Mouse (Mus musculus) midbrain, embryonic 15.5 days (tissue): ENCODE results near the gene Plekhn1. TPM values are rescaled to one million over a fixed set of nuclear protein-coding genes. Genes with fewer than 3 reads are reported as not detected.

Experiments
- microRNA-seq: library from miRNA; unstranded; fragments of <30 nt; microRNA quantifications from one replicate; pipeline ENCODE4, GENCODE M21; 2016
- polyA plus RNA-seq: library from polyadenylated mRNA; unstranded; fragments of >200 nt; fragmentation: Nextera tagmentation; extraction: Ambion mirVana; gene quantifications from 2 replicates; pipeline ENCODE4 v1.2.1, GENCODE M21; 2015

Plekhn1 gene
- polyA plus RNA-seq, 1 experiment from 2014 or later = 30.1 TPM

Small RNAs within 50 kb of the gene (microRNA-seq; reads per million reads assigned to microRNA genes)
- gene Mir7658 = 3.3 reads per million, percentile 16 among the genes with 10 or more reads in this experiment

Other genes with a start within 250 kb of the Plekhn1 start
- gene B3galt6, start 242.2 kb downstream of the Plekhn1 start, polyA plus RNA-seq = 38.5 and 38.9 TPM in 2 replicates
- gene Sdf4, start 242.0 kb downstream of the Plekhn1 start, polyA plus RNA-seq = 113 and 118 TPM in 2 replicates
- 0.56 and 0.83 TPM in 2 replicates for gene Tnfrsf4, start 221.0 kb downstream of the Plekhn1 start, polyA plus RNA-seq
- gene Tnfrsf18, start 208.7 kb downstream of the Plekhn1 start, polyA plus RNA-seq = 3.2 and 3.6 TPM in 2 replicates
- not detected in 2 replicates for gene Ttll10, start 175.4 kb downstream of the Plekhn1 start, polyA plus RNA-seq
- gene 9430015G10Rik, start 124.9 kb downstream of the Plekhn1 start, polyA plus RNA-seq = 37.6 TPM in 2 replicates
- gene Rnf223, start 104.3 kb downstream of the Plekhn1 start, polyA plus RNA-seq = 0.62 and 0.83 TPM in 2 replicates
- 141 and 142 TPM in 2 replicates for gene Agrn, start 37.4 kb downstream of the Plekhn1 start, polyA plus RNA-seq
- gene Isg15, start 34.0 kb downstream of the Plekhn1 start, polyA plus RNA-seq = 2.2 and 3.8 TPM in 2 replicates
- gene AW011738, start 31.6 kb downstream of the Plekhn1 start, polyA plus RNA-seq = 4.0 and 4.9 TPM in 2 replicates
- 2.2 and 2.4 TPM in 2 replicates for gene Perm1, start 19.0 kb downstream of the Plekhn1 start, polyA plus RNA-seq
- gene Noc2l, start 1.2 kb upstream of the Plekhn1 start, polyA plus RNA-seq = 56.6 and 60.4 TPM in 2 replicates
- gene Samd11, start 20.8 kb upstream of the Plekhn1 start, polyA plus RNA-seq = 4.8 and 5.5 TPM in 2 replicates
- not detected in 2 replicates for gene Vmn2r-ps159, start 96.2 kb upstream of the Plekhn1 start, polyA plus RNA-seq